Mouse (Mus musculus) MEL (cell line): ENCODE results near the gene Gas1.

ENCODE experiments used
- CHD2 ChIP-seq: IDR thresholded peaks from 2 replicates; pipeline ENCODE4 v1.6.1; 2011; ENCODE audit warnings: low read length, improper control_type of control experiment
- CTCF ChIP-seq, 3 experiments: IDR thresholded peaks in 2 of 3; conservative IDR thresholded peaks in 1 of 3; 2 replicates each; pipeline ENCODE4 v1.5.1; 2011 to 2012; ENCODE audit warnings: low read length in 3 of 3, low read depth in 2 of 3, mild to moderate bottlenecking in 2 of 3, improper control_type of control experiment in 1 of 3, inconsistent platforms in 1 of 3, mixed read lengths in 1 of 3, moderate library complexity in 1 of 3; ENCODE audit not compliant: control insufficient read depth in 1 of 3, insufficient read depth in 1 of 3, poor library complexity in 1 of 3, severe bottlenecking in 1 of 3
- ELF1 ChIP-seq: IDR thresholded peaks from 2 replicates; pipeline ENCODE4 v1.6.1; 2014; ENCODE audit warnings: low read depth, mild to moderate bottlenecking, inconsistent platforms, low read length, improper control_type of control experiment, moderate library complexity
- EP300 ChIP-seq, 2 experiments: IDR thresholded peaks; 2 replicates each; pipeline ENCODE4 v1.6.1; 2011; ENCODE audit warnings: improper control_type of control experiment in 2 of 2, low read length in 2 of 2, low read depth in 1 of 2, mild to moderate bottlenecking in 1 of 2
- POLR2A ChIP-seq, 2 experiments: IDR thresholded peaks; 2 replicates each; pipeline ENCODE4 v1.6.1; 2011 to 2012; ENCODE audit warnings: low read length in 2 of 2, mild to moderate bottlenecking in 2 of 2, control low read depth in 1 of 2, improper control_type of control experiment in 1 of 2, low read depth in 1 of 2, moderate library complexity in 1 of 2; ENCODE audit not compliant: control insufficient read depth in 1 of 2, insufficient read depth in 1 of 2, poor library complexity in 1 of 2
- POLR2AphosphoS2 ChIP-seq: IDR thresholded peaks from 2 replicates; pipeline ENCODE4 v1.6.1; 2011; ENCODE audit warnings: low read length, improper control_type of control experiment
- TAL1 ChIP-seq: IDR thresholded peaks from 2 replicates; pipeline ENCODE4 v1.6.1; 2012; ENCODE audit warnings: mild to moderate bottlenecking, inconsistent platforms, low read length, moderate library complexity, mixed read lengths
- TBP ChIP-seq: IDR thresholded peaks from 2 replicates; pipeline ENCODE4 v1.8.0; 2011; ENCODE audit warnings: low read depth, low read length, improper control_type of control experiment
- UBTF ChIP-seq: IDR thresholded peaks from 2 replicates; pipeline ENCODE4 v1.6.1; 2012; ENCODE audit warnings: low read depth, mild to moderate bottlenecking, inconsistent platforms, low read length, improper control_type of control experiment, moderate library complexity, borderline replicate concordance; ENCODE audit not compliant: insufficient read depth
- USF1 ChIP-seq: IDR thresholded peaks from 2 replicates; pipeline ENCODE4 v1.6.1; 2014; ENCODE audit warnings: low read depth, mild to moderate bottlenecking, inconsistent platforms, low read length, improper control_type of control experiment, moderate library complexity
- ZC3H11A ChIP-seq: IDR thresholded peaks from 2 replicates; pipeline ENCODE4 v1.6.1; 2012; ENCODE audit warnings: low read depth, mild to moderate bottlenecking, inconsistent platforms, low read length, improper control_type of control experiment

GRCm38 (mm10) chr13:60193273-60193672, 16.1 kb upstream of the Gas1 start:
- TF ChIP-seq CHD2 (no peak), POLR2AphosphoS2 (no peak), CTCF (IDR thresholded peaks at IDR 0.05 in 2 of 3, conservative IDR thresholded peaks at IDR 0.05 in 1 of 3; ENCODE audit: control insufficient read depth in 1 of 3, insufficient read depth in 1 of 3, low read depth in 2 of 3, low read length in 3 of 3, poor library complexity in 1 of 3, severe bottlenecking in 1 of 3) (no peak), ZC3H11A (no peak), UBTF (no peak), USF1 (no peak), ELF1 (no peak), EP300 (IDR thresholded peaks at IDR 0.05; ENCODE audit: low read depth in 1 of 2, low read length in 2 of 2) (no peak), TBP (no peak), POLR2A (IDR thresholded peaks at IDR 0.05; ENCODE audit: control insufficient read depth in 1 of 2, insufficient read depth in 1 of 2, low read depth in 1 of 2, low read length in 2 of 2, poor library complexity in 1 of 2) (no peak), TAL1 (no peak)
